Mouse (Mus musculus): ENCODE measurements around the gene Ahsa1.

DNA sequence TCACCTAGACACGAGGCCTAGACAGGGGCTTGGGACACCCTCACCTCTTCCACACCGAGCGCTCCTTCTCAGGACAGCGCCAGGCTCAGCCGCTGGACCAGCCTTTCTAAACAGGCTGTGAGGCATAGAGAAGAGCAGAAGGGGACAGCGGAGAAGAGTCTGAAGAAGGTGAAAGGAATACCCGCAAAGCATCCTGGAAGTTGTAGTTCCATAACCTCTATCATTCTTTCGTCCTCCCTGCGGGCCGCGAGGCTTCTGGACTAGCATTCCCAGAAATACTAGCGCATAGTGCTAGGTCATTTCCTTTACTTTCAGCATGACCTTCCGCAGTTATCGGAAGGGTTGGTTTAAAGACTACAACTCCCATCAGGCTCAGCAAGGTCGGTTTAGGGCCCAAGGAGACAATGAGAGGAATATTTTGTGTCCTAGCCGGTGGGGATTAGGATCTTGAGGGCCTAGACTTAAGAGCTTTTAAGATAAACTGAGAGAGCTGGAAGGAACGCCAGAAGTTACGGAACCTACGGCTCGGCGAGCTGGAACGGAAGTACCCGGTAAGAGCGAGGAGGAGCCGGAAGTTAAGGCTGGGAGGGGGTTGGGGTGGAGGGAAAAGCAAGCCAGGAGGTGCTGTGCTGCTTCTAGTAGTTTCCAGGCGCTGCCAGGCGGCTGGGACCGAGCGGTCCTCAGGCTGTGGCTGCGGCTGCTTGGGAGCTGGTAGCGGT, at the start of gene Ahsa1, which contains the start of gene Vipas39:
- TF ChIP-seq CTCF (IDR thresholded peaks at IDR 0.05; ENCODE audit: low read depth) = peak; percentile 67
- no peak for TF ChIP-seq EP300 (IDR thresholded peaks at IDR 0.05; ENCODE audit: low read depth)
